ENCODE assay signal across 7 mouse cellular contexts in the genomic region with DNA sequence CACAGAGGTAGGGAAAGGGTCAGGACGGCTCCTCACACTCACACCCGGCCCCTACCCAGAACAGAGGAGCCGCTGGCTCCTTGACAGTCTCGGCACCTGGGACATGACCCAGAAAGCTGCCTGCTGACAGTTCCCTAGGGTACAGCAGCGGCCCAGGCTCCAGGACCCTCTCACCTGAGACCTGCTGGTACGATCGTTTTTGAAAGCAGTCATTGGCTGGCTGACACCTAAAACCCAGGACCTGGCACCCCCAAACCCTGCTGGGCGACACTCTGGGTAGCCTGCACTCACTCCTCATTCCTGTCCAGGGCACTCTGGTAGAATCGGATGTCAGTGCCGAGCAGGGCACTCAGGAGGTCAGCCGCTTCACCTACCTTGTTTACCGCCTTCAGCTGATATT. TPM values are rescaled to one million over a fixed set of nuclear protein-coding genes. Genes with fewer than 3 reads are reported as not detected.
DNase-seq lines count a peak whose midpoint lies in the region; ATAC-seq and TF ChIP-seq lines count a peak whose summit lies in the region.

No protein-coding gene starts in this region.

- TF ChIP-seq CTCF in lung, postnatal 0 days (IDR thresholded peaks at IDR 0.05) = no peak
- no peak for TF ChIP-seq CTCF in forebrain, postnatal 0 days (IDR thresholded peaks at IDR 0.05; ENCODE audit: low read depth)
- TF ChIP-seq CTCF in left cerebral cortex, adult 2 months (IDR thresholded peaks at IDR 0.05) = no peak

- peak overlapping the region; percentile 51 for H3K4me2 ChIP-seq in lung, postnatal 0 days (replicated peaks; ENCODE audit: low read depth, low read length)
- H3K4me2 ChIP-seq in forebrain, postnatal 0 days (ENCODE audit: low read depth) = peak overlapping the region; percentile 21; the same call in 1 of the 2 replicates
- H3K4me2 ChIP-seq in limb, embryonic 15.5 days = peak overlapping the region; percentile 64
- H3K4me2 ChIP-seq in stomach, embryonic 16.5 days (ENCODE audit: low read depth, low read length) = peak overlapping the region; percentile 66

- H3K27ac ChIP-seq in lung, postnatal 0 days (ENCODE audit: low read length) = no peak overlapping the region
- no peak overlapping the region for H3K27ac ChIP-seq in forebrain, postnatal 0 days (ENCODE audit: low read depth, low read length)
- H3K27ac ChIP-seq in limb, embryonic 15.5 days = peak overlapping the region; percentile 6; the same call in 1 of the 2 replicates
- peak overlapping the region; percentile 61; the same call in 1 of the 2 replicates for H3K27ac ChIP-seq in stomach, embryonic 16.5 days (ENCODE audit: low read length)
- no peak overlapping the region for H3K27ac ChIP-seq in left cerebral cortex, adult 2 months

- H3K9me3 ChIP-seq in lung, postnatal 0 days (ENCODE audit: low read length) = no peaks in the 10 kb centered on the region
- no peaks in the 10 kb centered on the region for H3K9me3 ChIP-seq in forebrain, postnatal 0 days (ENCODE audit: low read length)
- no peaks in the 10 kb centered on the region for H3K9me3 ChIP-seq in limb, embryonic 15.5 days
- H3K9me3 ChIP-seq in stomach, embryonic 16.5 days (replicated peaks; ENCODE audit: control insufficient read depth, low read length) = no peaks in the 10 kb centered on the region

- peak overlapping the region; percentile 24; the same call in 1 of the 2 replicates for H3K4me3 ChIP-seq in lung, postnatal 0 days (ENCODE audit: low read depth, low read length)
- no peak overlapping the region for H3K4me3 ChIP-seq in forebrain, postnatal 0 days (ENCODE audit: low read depth, low read length)
- H3K4me3 ChIP-seq in limb, embryonic 15.5 days = peak overlapping the region; percentile 33
- peak overlapping the region; percentile 39 for H3K4me3 ChIP-seq in stomach, embryonic 16.5 days (replicated peaks; ENCODE audit: low read length)
- H3K4me3 ChIP-seq in left cerebral cortex, adult 2 months = no peak overlapping the region

- H3K27me3 ChIP-seq in lung, postnatal 0 days (replicated peaks; ENCODE audit: insufficient read depth, low read length) = no peaks in the 10 kb centered on the region
- peaks cover 5% of the 10 kb centered on the region; the same call in 1 of the 2 replicates for H3K27me3 ChIP-seq in forebrain, postnatal 0 days (ENCODE audit: insufficient read depth, low read length)
- peaks cover 12% of the 10 kb centered on the region; the same call in 1 of the 2 replicates for H3K27me3 ChIP-seq in limb, embryonic 15.5 days
- H3K27me3 ChIP-seq in stomach, embryonic 16.5 days (ENCODE audit: control insufficient read depth, insufficient read depth, low read length) = no peaks in the 10 kb centered on the region

- TF ChIP-seq EP300 in lung, postnatal 0 days (IDR thresholded peaks at IDR 0.05) = no peak

- H3K4me1 ChIP-seq in lung, postnatal 0 days (ENCODE audit: insufficient read depth, low read depth, low read length) = peaks cover 25% of the 10 kb centered on the region
- H3K4me1 ChIP-seq in forebrain, postnatal 0 days (ENCODE audit: insufficient read depth) = 0 out of 2 replicates have a peak, but pooled peaks cover 9% of the 10 kb centered on the region
- H3K4me1 ChIP-seq in limb, embryonic 15.5 days = peaks cover 44% of the 10 kb centered on the region
- H3K4me1 ChIP-seq in stomach, embryonic 16.5 days (ENCODE audit: control insufficient read depth, insufficient read depth, low read length) = peaks cover 54% of the 10 kb centered on the region

- DNase-seq in lung, postnatal 0 days (ENCODE audit: low spot score) = no peak
- no peak for DNase-seq in lung, postnatal 10 days
- DNase-seq in forebrain, postnatal 0 days = no peak
- DNase-seq in gastrocnemius, postnatal 4 days (ENCODE audit: low spot score in 2 of 2) = no peak
- DNase-seq in left cerebral cortex, adult 2 months (ENCODE audit: extremely low spot score in 1 of 2, low spot score in 2 of 2) = no peak

- no peak for ATAC-seq in lung, postnatal 0 days
- ATAC-seq in forebrain, postnatal 0 days = no peak
- no peak for ATAC-seq in limb, embryonic 15.5 days (ENCODE audit: insufficient number of reproducible peaks, low FRiP score, low TSS enrichment, low read depth)
- ATAC-seq in stomach, embryonic 16.5 days (ENCODE audit: insufficient read depth, low FRiP score) = no peak

- no peak overlapping the region; the same call in 1 of the 2 replicates for H3K9ac ChIP-seq in lung, postnatal 0 days (replicated peaks; ENCODE audit: low read depth)
- H3K9ac ChIP-seq in forebrain, postnatal 0 days = no peak overlapping the region
- no peak overlapping the region for H3K9ac ChIP-seq in limb, embryonic 15.5 days
- peak overlapping the region; percentile 47 for H3K9ac ChIP-seq in stomach, embryonic 16.5 days (ENCODE audit: low read length)

- H3K36me3 ChIP-seq in lung, postnatal 0 days (ENCODE audit: insufficient read depth, low read length) = peaks cover 11% of the 10 kb centered on the region; the same call in 1 of the 2 replicates
- H3K36me3 ChIP-seq in forebrain, postnatal 0 days (ENCODE audit: insufficient read depth) = peaks cover 28% of the 10 kb centered on the region
- peaks cover 17% of the 10 kb centered on the region for H3K36me3 ChIP-seq in limb, embryonic 15.5 days
- no peaks in the 10 kb centered on the region for H3K36me3 ChIP-seq in stomach, embryonic 16.5 days (ENCODE audit: control insufficient read depth, insufficient read depth, low read length)

- intact Hi-C loops in left cerebral cortex, adult 2 months (cut with DNase I) = no loop called here

- 40% methylated on average over 12 of the region's 12 CpGs for WGBS in lung, postnatal 0 days
- WGBS in forebrain, postnatal 0 days = 30% methylated on average over 12 of the region's 12 CpGs
- 46% methylated on average over 12 of the region's 12 CpGs for WGBS in limb, embryonic 15.5 days
- WGBS in stomach, embryonic 16.5 days = 41% methylated on average over 12 of the region's 12 CpGs

RNA-seq across cellular contexts. Expression of a gene that starts 56.2 kb away (rescaled TPM):
- polyA plus RNA-seq in lung, postnatal 0 days (2015; fragmentation: Nextera tagmentation; extraction: Ambion mirVana) = 10.4 and 10.8 TPM in 2 replicates
- 43.9 and 50.6 TPM in 2 replicates for total RNA-seq in forebrain, postnatal 0 days (2014; rRNA removed)
- 44.7 and 49.5 TPM in 2 replicates for polyA plus RNA-seq in forebrain, postnatal 0 days (2015; fragmentation: Nextera tagmentation; extraction: Ambion mirVana)
- polyA plus RNA-seq in limb, embryonic 15.5 days (2015; fragmentation: Nextera tagmentation; extraction: Ambion mirVana) = 21.1 and 24.7 TPM in 2 replicates
- 21.2 TPM in 2 replicates for polyA plus RNA-seq in stomach, embryonic 16.5 days (2015; fragmentation: Nextera tagmentation; extraction: Ambion mirVana)
- 10 to 100 TPM; 13.3 to 13.8 TPM for total RNA-seq in gastrocnemius, postnatal 4 days (2021)
- 10 to 100 TPM; 37.6 to 46.2 TPM for total RNA-seq in left cerebral cortex, adult 2 months (2021)

Comparison
In these comparisons a context has a peak if more than half of its experiments do, and no peak if none do; other contexts are left out.
1. H3K27ac ChIP-seq: peak in limb, embryonic 15.5 days (single experiment) and stomach, embryonic 16.5 days (single experiment); none in lung, postnatal 0 days (single experiment), forebrain, postnatal 0 days (single experiment) and left cerebral cortex, adult 2 months (single experiment).
2. H3K4me3 ChIP-seq: peak in lung, postnatal 0 days (single experiment), limb, embryonic 15.5 days (single experiment) and stomach, embryonic 16.5 days (single experiment); none in forebrain, postnatal 0 days (single experiment) and left cerebral cortex, adult 2 months (single experiment).
3. Peak in every context shown above with its lines, with median percentiles within 50 percentile points of each other: H3K4me2 ChIP-seq.